Mouse (Mus musculus) liver, embryonic 11.5 days (tissue): ENCODE measurements around the gene Nans. TPM values are rescaled to one million over a fixed set of nuclear protein-coding genes. Genes with fewer than 3 reads are reported as not detected.

Source experiments
- ATAC-seq: fragments of 200-750 bp; cut with Nextera tagmentation; replicated peaks from 2 replicates; pipeline ENCODE4 v1.8.0; 2017; ENCODE audit warnings: moderate number of reproducible peaks, mild to moderate bottlenecking, moderate TSS enrichment, moderate library complexity; ENCODE audit not compliant: low FRiP score
- DNase-seq: peaks from one replicate; pipeline ENCODE4 v3.0.0-alpha.2; 2017; ENCODE audit warnings: low spot score
- H3K27ac ChIP-seq: fragments of 300-500 bp; sonication (generic); 2 replicates; pipeline ENCODE4 v1.5.1; 2014; ENCODE audit warnings: mild to moderate bottlenecking, low read depth, low read length, control low read depth
- H3K27me3 ChIP-seq: fragments of 300-500 bp; sonication (generic); replicated peaks from 2 replicates; pipeline ENCODE4 v1.6.1; 2014; ENCODE audit warnings: low read length, mixed read lengths; ENCODE audit not compliant: control insufficient read depth, insufficient read depth
- H3K36me3 ChIP-seq: fragments of 300-500 bp; sonication (generic); 2 replicates; pipeline ENCODE4 v1.6.1; 2014; ENCODE audit warnings: mild to moderate bottlenecking, low read length, moderate library complexity, mixed read lengths; ENCODE audit not compliant: control insufficient read depth, insufficient read depth
- H3K4me1 ChIP-seq: fragments of 300-500 bp; sonication (generic); replicated peaks from 2 replicates; pipeline ENCODE4 v1.6.1; 2014; ENCODE audit warnings: low read length, mixed read lengths; ENCODE audit not compliant: control insufficient read depth, insufficient read depth
- H3K4me2 ChIP-seq: fragments of 300-500 bp; sonication (generic); 2 replicates; pipeline ENCODE4 v1.6.1; 2014; ENCODE audit warnings: mild to moderate bottlenecking, control low read depth, moderate library complexity
- H3K4me3 ChIP-seq: fragments of 300-500 bp; sonication (generic); 2 replicates; pipeline ENCODE4 v1.5.1; 2014; ENCODE audit warnings: low read depth, low read length, control low read depth
- H3K9ac ChIP-seq: fragments of 300-500 bp; sonication (generic); 2 replicates; pipeline ENCODE4 v1.6.1; 2014; ENCODE audit warnings: low read depth, low read length, control low read depth
- H3K9me3 ChIP-seq: fragments of 300-500 bp; sonication (generic); 2 replicates; pipeline ENCODE4 v1.6.1; 2016; ENCODE audit warnings: low read length, inconsistent platforms, mixed read lengths; ENCODE audit not compliant: control insufficient read depth
- WGBS: fragments of 180-500 bp; shearing (Covaris S2); extraction: QIAGEN DNeasy Blood & Tissue Kit; methylation state at CpG from one replicate; pipeline ENCODE4 v1.1.7; 2014; 5-methylcytosine and 5-hydroxymethylcytosine counted together
- polyA plus RNA-seq: library from polyadenylated mRNA; unstranded; fragments of >200 nt; fragmentation: Nextera tagmentation; extraction: Ambion mirVana; gene quantifications from 2 replicates; pipeline ENCODE4 v1.2.1, GENCODE M21; 2014

Gene Nans
- polyA plus RNA-seq, 1 experiment from 2014 or later = 109 TPM

DNA sequence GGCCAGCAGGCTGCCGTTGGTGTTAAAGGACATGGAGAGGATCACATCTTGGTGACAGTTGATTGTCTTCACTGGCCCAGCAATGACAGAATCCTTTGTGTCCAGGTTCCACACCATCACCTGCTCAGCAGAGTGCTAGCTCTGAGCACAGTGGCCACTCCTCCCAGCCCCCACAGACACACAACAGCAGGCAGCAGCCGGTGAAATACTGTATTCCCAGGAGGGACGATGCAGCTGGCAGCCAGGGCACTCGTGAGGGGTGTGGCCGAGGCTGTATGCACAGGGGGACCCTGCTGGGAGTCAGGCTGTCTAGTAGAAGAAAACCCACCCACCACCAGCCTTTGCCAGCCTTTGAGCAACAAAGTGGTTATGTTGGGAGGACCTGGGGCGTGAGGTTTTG, 57.7 kb downstream of the Nans start:
- Histone ChIP-seq H3K4me3 (no peak overlapping the region), H3K4me1 (no peaks in the 10 kb centered on the region), H3K36me3 (no peaks in the 10 kb centered on the region), H3K4me2 (no peak overlapping the region), H3K27me3 (no peaks in the 10 kb centered on the region), H3K9ac (no peak overlapping the region), H3K27ac (no peak overlapping the region), H3K9me3 (no peaks in the 10 kb centered on the region)
- WGBS = 56% methylated on average over 6 of the region's 6 CpGs
- DNase-seq (no peak), ATAC-seq (no peak)

DNA sequence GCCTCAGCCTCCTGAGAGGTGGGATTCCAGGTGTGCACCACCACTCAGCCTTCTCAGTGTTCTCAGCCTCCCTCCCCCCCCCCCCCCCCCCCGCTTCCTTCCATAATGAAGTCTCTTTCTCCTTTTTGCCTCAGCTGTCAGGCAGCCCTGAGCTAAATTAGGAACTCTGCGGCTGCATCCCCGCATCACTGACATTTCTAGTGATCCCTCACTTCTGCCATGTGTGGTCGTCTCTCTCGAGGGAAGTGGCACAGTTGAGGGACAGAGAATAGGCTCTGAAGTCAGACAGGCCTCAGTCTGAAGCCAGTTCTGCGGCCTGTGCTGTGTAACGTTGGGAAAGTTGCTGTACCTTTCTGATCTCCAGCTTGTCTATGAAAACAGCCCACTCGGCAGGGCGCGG, 60.9 kb downstream of the Nans start:
- Histone ChIP-seq H3K4me1 (no peaks in the 10 kb centered on the region; the same call in 1 of the 2 replicates), H3K4me2 (no peak overlapping the region), H3K27ac (no peak overlapping the region), H3K9ac (no peak overlapping the region), H3K4me3 (no peak overlapping the region), H3K9me3 (no peaks in the 10 kb centered on the region), H3K36me3 (no peaks in the 10 kb centered on the region), H3K27me3 (no peaks in the 10 kb centered on the region)
- WGBS = 72% methylated on average over 9 of the region's 10 CpGs
- ATAC-seq = no peak
- DNase-seq = no peak

DNA sequence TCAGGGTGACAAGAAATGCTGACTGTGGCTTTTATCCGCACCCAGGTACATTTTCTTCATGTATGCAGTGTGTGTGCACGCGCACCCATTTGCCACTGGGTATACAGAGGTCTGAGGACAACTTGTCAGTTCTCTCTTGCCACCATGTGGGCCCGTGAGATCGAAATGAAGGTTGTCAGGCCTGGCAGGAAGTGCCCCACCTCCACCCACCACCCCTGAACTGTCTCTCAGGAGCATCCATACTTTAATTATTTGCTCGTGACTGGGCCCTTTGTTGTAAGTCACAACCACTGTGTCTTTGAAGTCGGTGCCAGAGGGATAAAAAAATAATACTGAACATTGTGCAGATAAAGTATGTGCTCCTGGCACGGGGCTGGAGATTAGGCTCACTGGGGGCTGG, 61.4 kb downstream of the Nans start:
- H3K9ac ChIP-seq = no peak overlapping the region
- no peak overlapping the region for H3K27ac ChIP-seq

More for the DNA sequence above, 61.4 kb downstream of the Nans start:
- 63% methylated on average over 8 of the region's 8 CpGs for WGBS
- Histone ChIP-seq H3K4me1 (no peaks in the 10 kb centered on the region; the same call in 1 of the 2 replicates), H3K9me3 (no peaks in the 10 kb centered on the region), H3K27me3 (no peaks in the 10 kb centered on the region), H3K36me3 (no peaks in the 10 kb centered on the region), H3K4me2 (no peak overlapping the region), H3K4me3 (no peak overlapping the region)
- no peak for DNase-seq
- ATAC-seq = no peak

Other genes with a start within 250 kb of the Nans start
- not detected in 2 replicates for gene Foxe1, start 145.6 kb upstream of the Nans start, polyA plus RNA-seq
- 14.1 and 14.7 TPM in 2 replicates for gene Trmo, start 99.8 kb upstream of the Nans start, polyA plus RNA-seq
- 206 and 233 TPM in 2 replicates for gene Hemgn, start 75.7 kb upstream of the Nans start, polyA plus RNA-seq
- gene Anp32b, start 38.3 kb upstream of the Nans start, polyA plus RNA-seq = 586 and 618 TPM in 2 replicates
- 13.9 and 15.6 TPM in 2 replicates for gene Trim14, start 46.9 kb downstream of the Nans start, polyA plus RNA-seq
- 4.8 and 5.7 TPM in 2 replicates for gene Coro2a, start 113.0 kb downstream of the Nans start, polyA plus RNA-seq
- 0.58 and 0.70 TPM in 2 replicates for gene Tbc1d2, start 161.0 kb downstream of the Nans start, polyA plus RNA-seq